Mouse (Mus musculus): Measurements from ENCODE around the gene Hoxb9.

GRCm38 (mm10) chr11:96255111-96255995 is 15.9 kb upstream of the Hoxb9 start:
- TF ChIP-seq CTCF (IDR thresholded peaks at IDR 0.05; ENCODE audit: extremely low read depth, insufficient read length, insufficient replicate concordance, low read depth, low read length) = no peak
- no peak for TF ChIP-seq POLR2A (IDR thresholded peaks at IDR 0.05; ENCODE audit: low read depth, low read length)
